Mouse (Mus musculus) T-helper 17 cell (primary cell): Measurements from ENCODE around the gene Mapre3.

Experiments used
- in situ Hi-C, 2 experiments: fragments of 300-600 bp; cut with MboI, MseI; formaldehyde crosslinking; loops; 1 replicate in 1 of 2; 2 replicates in 1 of 2; pipeline ENCODE4 v1.15.1; 2025; ENCODE audit warnings: high pct_unique_total_duplicates in 2 of 2

The Mapre3 gene

DNA sequence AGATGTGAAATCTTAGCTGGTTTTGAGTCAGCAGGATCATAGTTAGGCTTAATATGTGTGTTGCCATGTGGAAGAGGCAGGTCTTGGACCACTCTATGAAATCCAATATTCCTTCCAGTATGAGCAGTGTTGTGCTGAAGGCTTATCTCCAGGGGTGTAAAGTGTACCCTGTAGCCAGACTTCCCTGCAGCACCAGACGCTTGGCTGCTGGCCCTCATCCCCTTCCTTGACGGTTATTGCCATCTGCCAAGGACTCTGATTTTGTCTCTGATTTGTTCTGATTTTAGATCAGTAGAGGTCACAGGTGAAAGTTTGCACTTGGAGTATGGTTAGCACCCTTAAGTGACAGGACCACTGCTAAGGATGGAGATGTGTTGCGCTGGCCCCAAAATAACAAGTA is 8.7 kb downstream of the Mapre3 start:
- in situ Hi-C loops = no loop called here

- in situ Hi-C loops = no loop called here
Measured at GRCm38 (mm10) chr5:30824124-30824988, 9.9 kb downstream of the Mapre3 start.

- in situ Hi-C loops = no loop called here
Measured at GRCm38 (mm10) chr5:30825166-30825565, 10.7 kb downstream of the Mapre3 start.

GRCm38 (mm10) chr5:30825821-30826220 is 11.4 kb downstream of the Mapre3 start:
- in situ Hi-C loops = no loop called here

DNA sequence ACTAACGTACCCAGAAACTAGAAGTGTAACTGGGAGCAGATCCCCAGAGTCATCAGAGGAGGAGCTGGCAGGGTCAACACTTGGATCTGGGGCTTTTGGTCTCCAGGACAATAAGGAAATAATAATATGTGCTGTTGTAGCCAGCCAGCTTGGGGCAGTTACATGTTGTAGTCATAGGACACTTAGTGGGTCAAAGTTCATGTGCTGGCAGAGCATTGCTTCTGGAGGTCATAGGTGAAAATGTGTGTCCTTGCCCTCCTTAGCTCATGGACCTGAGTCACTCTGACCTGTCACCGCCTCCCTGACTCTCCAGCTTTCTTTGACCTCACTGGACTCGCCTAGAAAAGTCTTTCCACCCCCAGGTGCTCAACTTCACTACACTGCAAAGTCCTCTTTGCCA is 19.0 kb downstream of the Mapre3 start:
- in situ Hi-C loops = no loop called here

DNA sequence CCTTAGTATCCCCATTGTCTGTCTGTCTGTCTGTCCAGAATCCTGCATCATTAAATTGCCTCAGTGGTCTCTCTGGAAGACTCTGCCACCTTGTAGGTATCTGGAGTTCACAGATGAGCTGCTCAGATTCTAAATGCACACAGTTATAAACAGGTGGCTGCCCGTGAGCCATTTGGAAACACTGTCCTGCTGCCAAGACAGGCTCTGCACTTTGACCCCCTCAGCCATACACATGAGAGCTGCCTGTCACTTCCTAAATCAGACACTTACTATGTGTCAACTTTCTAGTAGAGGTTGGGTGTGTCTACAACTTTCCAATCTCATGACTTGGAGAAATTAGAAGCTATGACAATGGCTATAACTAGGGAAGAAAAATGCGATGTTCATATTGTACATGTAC is 25.3 kb downstream of the Mapre3 start:
- in situ Hi-C loops = no loop called here

- in situ Hi-C loops = no loop called here
Measured at GRCm38 (mm10) chr5:30841896-30842295, 27.5 kb downstream of the Mapre3 start.

DNA sequence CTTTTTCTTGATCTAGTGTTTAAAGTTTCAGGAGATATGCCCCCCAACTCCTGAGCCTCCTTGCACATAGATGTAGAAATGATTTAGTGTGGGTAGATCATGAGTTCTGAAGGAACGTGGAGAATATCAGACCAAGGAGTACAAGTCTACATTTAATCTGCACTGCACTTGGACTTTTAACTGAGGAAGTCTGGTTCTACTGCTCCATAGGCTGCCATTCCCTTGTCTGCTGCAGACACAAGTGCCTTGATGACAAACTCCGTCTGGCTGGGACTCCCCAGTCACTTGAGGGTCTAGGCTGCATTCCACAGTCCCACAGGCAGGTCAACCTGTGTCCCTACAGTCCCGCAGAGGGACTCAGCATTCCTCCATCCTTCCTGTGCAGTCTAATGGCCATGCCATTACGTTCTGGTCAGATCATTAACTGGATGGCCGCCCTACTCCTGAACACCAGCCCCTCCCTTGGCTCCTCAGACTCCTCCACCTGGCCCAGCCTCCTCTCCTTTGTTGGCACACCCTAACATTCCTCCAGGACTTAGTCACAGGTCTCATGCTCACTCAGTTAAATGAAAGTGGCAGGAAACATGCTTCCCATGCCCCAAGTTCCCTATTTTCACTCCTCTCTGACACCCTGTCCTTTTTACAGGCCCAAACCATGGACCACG is 35.6 kb downstream of the Mapre3 start:
- in situ Hi-C loops = loop anchor here in 1 of 2 experiments (5.0 kb wide), 1 partner anchor 33 kb away; no protein-coding TSS in a partner anchor

GRCm38 (mm10) chr5:30850556-30850925 is 36.1 kb downstream of the Mapre3 start:
- in situ Hi-C loops = loop anchor here in 1 of 2 experiments (5.0 kb wide), 1 partner anchor 33 kb away; no protein-coding TSS in a partner anchor

DNA sequence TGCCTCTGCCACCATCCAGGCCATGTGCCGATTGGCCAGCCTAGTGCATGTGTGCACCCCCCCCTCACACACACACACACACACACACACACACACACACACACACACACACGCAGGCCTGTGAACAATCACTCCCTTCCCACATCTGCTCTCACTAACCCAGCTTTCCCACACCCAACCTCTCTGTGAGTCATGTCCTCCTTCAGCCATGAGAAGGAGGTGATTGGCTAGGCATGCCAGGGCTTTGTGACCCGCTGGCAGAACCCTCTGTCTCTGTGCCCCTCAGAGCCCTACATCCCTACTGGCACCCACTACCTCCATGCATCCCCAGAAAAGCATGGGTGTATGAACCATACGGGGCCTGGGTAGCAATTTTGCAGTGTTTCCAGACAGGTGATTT is 39.1 kb downstream of the Mapre3 start:
- in situ Hi-C loops = loop anchor here in 1 of 2 experiments (5.0 kb wide), 1 partner anchor 36 kb away; no protein-coding TSS in a partner anchor

DNA sequence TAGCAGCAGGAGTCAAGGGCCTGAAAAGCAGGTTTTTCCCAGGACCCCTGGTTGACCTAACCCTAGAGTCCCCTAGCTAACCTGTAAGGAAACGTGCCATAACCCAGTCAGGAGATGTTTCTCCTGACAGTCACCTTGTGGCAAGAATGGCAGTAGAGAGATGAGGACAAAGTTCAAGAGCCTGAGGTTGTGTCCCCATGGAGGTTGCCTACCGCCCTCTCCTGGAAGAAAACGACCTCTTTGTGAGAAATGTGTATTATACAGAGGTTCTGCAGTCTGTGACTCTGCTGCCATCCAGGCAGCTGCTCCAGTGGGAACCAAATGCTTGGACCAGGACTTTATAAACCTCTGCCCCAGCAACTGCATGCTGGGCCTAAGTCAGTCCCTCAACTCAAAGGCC is 41.2 kb downstream of the Mapre3 start:
- in situ Hi-C loops = no loop called here

GRCm38 (mm10) chr5:30856124-30856523 is 41.7 kb downstream of the Mapre3 start:
- in situ Hi-C loops = no loop called here

- in situ Hi-C loops = loop anchor here in 1 of 2 experiments (5.0 kb wide), 1 partner anchor 47 kb away; no protein-coding TSS in a partner anchor
Measured at GRCm38 (mm10) chr5:30863852-30864251, 49.4 kb downstream of the Mapre3 start.

- in situ Hi-C loops = loop anchor here in 1 of 2 experiments (5.0 kb wide), 1 partner anchor 47 kb away; no protein-coding TSS in a partner anchor
Measured at GRCm38 (mm10) chr5:30864322-30864721, 49.9 kb downstream of the Mapre3 start.

- in situ Hi-C loops = no loop called here
Measured at GRCm38 (mm10) chr5:30866871-30867270, 52.4 kb downstream of the Mapre3 start.

DNA sequence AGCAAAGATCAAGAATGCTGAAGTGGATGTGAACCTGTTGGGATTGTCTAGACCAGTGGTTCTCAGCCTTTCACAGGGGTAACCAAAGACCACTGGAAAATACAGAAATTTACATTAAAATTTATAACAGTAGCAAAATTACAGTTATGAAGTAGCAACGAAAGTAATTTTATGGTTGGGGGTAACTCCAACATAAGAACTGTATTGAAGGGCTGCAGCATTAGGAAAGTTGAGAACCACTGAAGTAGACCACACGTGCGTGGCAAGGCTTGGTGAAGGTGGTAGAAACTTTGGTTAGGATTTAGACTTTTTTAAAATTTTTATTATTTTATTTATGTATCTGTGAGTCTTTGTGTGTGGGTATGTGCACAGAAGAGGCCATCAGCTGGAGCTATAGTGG is 53.3 kb downstream of the Mapre3 start, which contains the start of gene Tmem214:
Tmem214 (plus strand) TSS at position 301 of the 400 bp plus-strand sequence.
- in situ Hi-C loops = no loop called here

GRCm38 (mm10) chr5:30868981-30869380 is 54.5 kb downstream of the Mapre3 start:
- in situ Hi-C loops = no loop called here

- in situ Hi-C loops = no loop called here
Measured at GRCm38 (mm10) chr5:30869405-30870130, 55.1 kb downstream of the Mapre3 start.

- in situ Hi-C loops = no loop called here
Measured at GRCm38 (mm10) chr5:30870131-30870406, 55.6 kb downstream of the Mapre3 start.

DNA sequence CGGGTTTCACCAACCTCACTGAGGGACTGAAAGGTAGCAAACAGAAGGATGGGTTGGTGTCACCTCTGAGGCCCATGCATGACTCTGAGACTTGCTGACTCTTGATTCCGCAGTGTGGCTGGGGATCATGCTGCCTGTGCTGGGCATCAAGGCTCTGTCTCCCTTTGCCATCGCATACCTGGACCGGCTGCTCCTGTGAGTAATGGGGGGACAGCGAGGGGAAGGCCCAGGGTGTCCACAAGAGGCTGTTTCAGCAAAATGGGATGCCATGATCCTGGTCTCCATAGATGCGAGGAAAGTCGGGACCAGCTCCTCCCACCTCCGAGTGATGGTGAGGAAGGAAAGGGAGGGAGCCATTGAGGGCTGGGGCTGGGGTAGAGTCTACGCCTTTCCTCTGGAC is 58.1 kb downstream of the Mapre3 start:
- in situ Hi-C loops = no loop called here

DNA sequence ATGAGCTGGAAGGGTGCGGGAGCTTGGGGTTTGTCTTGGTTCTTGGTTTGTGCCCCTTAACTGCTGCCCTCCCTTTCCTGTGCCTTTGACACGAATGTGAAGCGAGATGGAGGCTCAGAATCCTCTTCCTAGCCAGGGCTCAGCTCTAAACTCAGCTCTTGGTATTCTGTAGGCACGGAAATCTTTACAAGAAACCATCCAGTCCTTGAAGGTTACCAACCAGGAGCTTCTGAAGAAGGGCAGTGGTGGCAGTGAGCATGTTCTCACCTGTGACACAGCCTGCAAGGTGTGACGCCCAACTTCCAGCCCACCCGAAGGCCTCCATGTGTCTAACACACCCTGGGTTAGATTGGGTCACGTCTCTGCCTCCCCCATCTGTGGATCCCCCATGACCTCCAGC is 59.9 kb downstream of the Mapre3 start:
- in situ Hi-C loops = no loop called here

GRCm38 (mm10) chr5:30878616-30879015 is 64.2 kb downstream of the Mapre3 start:
- in situ Hi-C loops = no loop called here
